Mouse (Mus musculus): ENCODE measurements around the gene Syt3. TPM values are rescaled to one million over a fixed set of nuclear protein-coding genes. Genes with fewer than 3 reads are reported as not detected.

The Syt3 gene
- polyA plus RNA-seq, 1 experiment from 2014 or later: 0.59 TPM

- Histone ChIP-seq H3K27me3 (ENCODE audit: control insufficient read depth, insufficient read depth, low read length) (peaks cover 72% of the 10 kb centered on the region), H3K4me3 (ENCODE audit: low read depth, low read length) (no peak overlapping the region)
Measured at GRCm38 (mm10) chr7:44341714-44342113, 42.2 kb upstream of the Syt3 start.

DNA sequence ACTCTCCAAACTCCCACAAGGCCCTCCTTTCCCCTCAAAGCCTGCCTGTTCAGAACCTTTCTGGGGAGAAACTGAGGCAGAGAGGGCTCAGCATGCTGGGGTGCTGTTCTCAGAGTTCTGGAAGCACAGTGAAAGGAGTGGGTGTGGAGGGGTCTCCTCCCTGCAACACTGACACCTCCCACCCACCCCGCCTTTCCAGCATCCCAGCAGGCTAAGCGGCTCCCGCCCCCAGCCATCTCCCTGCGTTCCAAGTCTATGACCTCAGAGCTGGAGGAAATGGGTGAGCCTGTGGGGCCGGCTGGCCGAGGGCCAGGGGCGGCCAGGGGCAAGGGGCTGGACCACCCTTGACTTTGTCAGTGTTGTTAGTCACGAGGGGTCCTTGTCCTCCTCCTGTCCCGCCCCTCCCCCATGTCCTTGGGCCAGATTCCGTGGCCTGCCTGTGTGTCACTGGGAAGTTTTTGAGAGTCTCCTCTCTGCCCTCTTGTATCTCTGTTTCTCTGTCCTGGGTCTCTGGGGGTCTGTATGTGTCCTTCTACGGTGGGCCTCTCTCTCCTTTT, 40.4 kb upstream of the Syt3 start:
- Histone ChIP-seq H3K4me1 (ENCODE audit: control insufficient read depth, insufficient read depth, low read length) (peaks cover 5% of the 10 kb centered on the region; the same call in 1 of the 2 replicates), H3K27ac (ENCODE audit: low read depth, low read length) (no peak overlapping the region), H3K27me3 (ENCODE audit: control insufficient read depth, insufficient read depth, low read length) (peaks cover 56% of the 10 kb centered on the region), H3K4me3 (ENCODE audit: low read depth, low read length) (no peak overlapping the region), H3K9me3 (replicated peaks; ENCODE audit: control insufficient read depth, low read length) (no peaks in the 10 kb centered on the region), H3K4me2 (no peak overlapping the region; the same call in 1 of the 2 replicates), H3K36me3 (ENCODE audit: control insufficient read depth, insufficient read depth, low read length) (no peaks in the 10 kb centered on the region), H3K9ac (ENCODE audit: low read depth, low read length) (peak overlapping the region; percentile 10; the same call in 1 of the 2 replicates)
- 10% methylated on average over 11 of the region's 11 CpGs for WGBS (ENCODE audit: insufficient replicate concordance)
- ATAC-seq (replicated peaks; ENCODE audit: insufficient number of reproducible peaks, low FRiP score, low TSS enrichment): peak; percentile 28; the same call in 1 of the 2 replicates

More at GRCm38 (mm10) chr7:44341714-44342113, 42.2 kb upstream of the Syt3 start:
- ATAC-seq (replicated peaks; ENCODE audit: insufficient number of reproducible peaks, low FRiP score, low TSS enrichment): no peak
- no peaks in the 10 kb centered on the region for H3K9me3 ChIP-seq (replicated peaks; ENCODE audit: control insufficient read depth, low read length)
- H3K36me3 ChIP-seq (ENCODE audit: control insufficient read depth, insufficient read depth, low read length): no peaks in the 10 kb centered on the region
- no peak overlapping the region for H3K9ac ChIP-seq (ENCODE audit: low read depth, low read length)
- H3K4me2 ChIP-seq: no peak overlapping the region
- no peak overlapping the region for H3K27ac ChIP-seq (ENCODE audit: low read depth, low read length)
- 64% methylated on average over 5 of the region's 5 CpGs for WGBS (ENCODE audit: insufficient replicate concordance)
- peaks cover 5% of the 10 kb centered on the region; the same call in 1 of the 2 replicates for H3K4me1 ChIP-seq (ENCODE audit: control insufficient read depth, insufficient read depth, low read length)

- Histone ChIP-seq H3K4me1 (ENCODE audit: control insufficient read depth, insufficient read depth, low read length) (peaks cover 5% of the 10 kb centered on the region; the same call in 1 of the 2 replicates), H3K4me3 (ENCODE audit: low read depth, low read length) (no peak overlapping the region), H3K36me3 (ENCODE audit: control insufficient read depth, insufficient read depth, low read length) (no peaks in the 10 kb centered on the region), H3K9me3 (replicated peaks; ENCODE audit: control insufficient read depth, low read length) (no peaks in the 10 kb centered on the region), H3K4me2 (no peak overlapping the region), H3K9ac (ENCODE audit: low read depth, low read length) (no peak overlapping the region), H3K27me3 (ENCODE audit: control insufficient read depth, insufficient read depth, low read length) (peaks cover 54% of the 10 kb centered on the region), H3K27ac (ENCODE audit: low read depth, low read length) (no peak overlapping the region)
- 56% methylated on average over 12 of the region's 12 CpGs for WGBS (ENCODE audit: insufficient replicate concordance)
- no peak for ATAC-seq (replicated peaks; ENCODE audit: insufficient number of reproducible peaks, low FRiP score, low TSS enrichment)
Measured at GRCm38 (mm10) chr7:44344622-44345021, 39.3 kb upstream of the Syt3 start.

DNA sequence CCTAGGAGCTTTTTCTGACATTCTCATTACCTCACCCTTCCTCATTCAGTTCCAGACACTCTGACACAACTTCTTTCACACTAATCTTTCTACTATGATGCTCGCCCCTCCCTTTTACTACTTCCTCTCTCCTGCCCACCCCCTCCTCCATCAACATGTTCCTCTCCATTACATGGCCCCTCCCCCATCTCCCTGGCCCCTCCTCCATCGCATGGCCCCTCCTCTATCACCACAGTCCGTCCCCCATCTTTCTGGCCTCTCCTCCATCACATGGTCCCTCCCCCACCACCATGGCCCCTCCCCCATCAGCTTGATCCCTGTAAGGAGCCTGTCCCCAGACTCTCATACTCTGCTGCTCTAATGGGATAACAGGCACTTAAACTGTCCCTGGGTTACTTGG, 34.9 kb upstream of the Syt3 start:
- no peaks in the 10 kb centered on the region for H3K36me3 ChIP-seq (ENCODE audit: control insufficient read depth, insufficient read depth, low read length)
- H3K4me2 ChIP-seq: no peak overlapping the region
- no peaks in the 10 kb centered on the region for H3K9me3 ChIP-seq (replicated peaks; ENCODE audit: control insufficient read depth, low read length)
- H3K4me1 ChIP-seq (ENCODE audit: control insufficient read depth, insufficient read depth, low read length): peaks cover 12% of the 10 kb centered on the region
- no peak overlapping the region for H3K4me3 ChIP-seq (ENCODE audit: low read depth, low read length)
- no peak overlapping the region for H3K27ac ChIP-seq (ENCODE audit: low read depth, low read length)
- peaks cover 63% of the 10 kb centered on the region for H3K27me3 ChIP-seq (ENCODE audit: control insufficient read depth, insufficient read depth, low read length)
- no peak for ATAC-seq (replicated peaks; ENCODE audit: insufficient number of reproducible peaks, low FRiP score, low TSS enrichment)
- H3K9ac ChIP-seq (ENCODE audit: low read depth, low read length): no peak overlapping the region
- WGBS (ENCODE audit: insufficient replicate concordance): 15% methylated on average over 3 of the region's 3 CpGs

DNA sequence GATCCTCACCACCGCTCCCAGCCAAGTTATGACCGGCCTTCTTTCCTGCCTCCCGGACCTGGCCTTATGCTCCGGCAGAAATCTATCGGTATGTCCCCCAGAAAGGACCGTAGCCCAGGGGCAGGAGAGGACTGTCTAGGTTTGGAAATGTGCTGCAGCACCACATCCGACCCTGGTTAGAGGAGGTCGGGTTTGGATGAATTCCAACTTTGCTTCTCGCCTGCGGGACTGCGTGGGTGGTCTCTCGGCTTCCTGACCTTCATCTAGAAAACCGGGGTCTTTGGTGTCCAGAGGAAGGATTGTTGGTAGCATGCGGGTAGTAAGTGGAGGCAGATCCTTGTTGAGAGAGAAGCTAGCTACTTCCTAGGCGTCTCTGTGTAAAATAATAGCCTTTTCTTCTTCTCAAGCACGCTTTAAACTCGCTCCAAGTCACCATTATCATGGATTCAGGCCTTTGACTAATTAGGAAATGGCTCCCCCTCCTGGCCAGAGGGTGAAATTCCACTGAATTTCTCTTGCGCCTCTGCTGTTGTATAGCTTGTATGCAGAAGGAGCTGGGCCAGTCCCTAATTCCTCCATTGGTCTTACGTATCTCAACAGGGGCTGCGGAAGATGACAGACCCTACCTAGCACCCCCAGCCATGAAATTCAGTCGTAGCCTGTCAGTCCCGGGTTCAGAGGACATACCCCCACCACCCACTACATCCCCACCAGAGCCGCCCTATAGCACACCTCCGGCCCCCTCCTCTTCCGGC, 32.8 kb upstream of the Syt3 start:
- H3K4me1 ChIP-seq (ENCODE audit: control insufficient read depth, insufficient read depth, low read length): peaks cover 12% of the 10 kb centered on the region
- peak overlapping the region; percentile 49 for H3K4me2 ChIP-seq
- peak overlapping the region; percentile 0; the same call in 1 of the 2 replicates for H3K9ac ChIP-seq (ENCODE audit: low read depth, low read length)
- no peaks in the 10 kb centered on the region for H3K36me3 ChIP-seq (ENCODE audit: control insufficient read depth, insufficient read depth, low read length)
- H3K27me3 ChIP-seq (ENCODE audit: control insufficient read depth, insufficient read depth, low read length): peaks cover 71% of the 10 kb centered on the region
- peak overlapping the region; percentile 25 for H3K4me3 ChIP-seq (ENCODE audit: low read depth, low read length)
- H3K9me3 ChIP-seq (replicated peaks; ENCODE audit: control insufficient read depth, low read length): no peaks in the 10 kb centered on the region
- H3K27ac ChIP-seq (ENCODE audit: low read depth, low read length): no peak overlapping the region
- 6% methylated on average over 25 of the region's 25 CpGs for WGBS (ENCODE audit: insufficient replicate concordance)
- no peak for ATAC-seq (replicated peaks; ENCODE audit: insufficient number of reproducible peaks, low FRiP score, low TSS enrichment)

GRCm38 (mm10) chr7:44351881-44352749, 31.8 kb upstream of the Syt3 start:
- H3K4me1 ChIP-seq (ENCODE audit: control insufficient read depth, insufficient read depth, low read length): peaks cover 18% of the 10 kb centered on the region
- H3K27ac ChIP-seq (ENCODE audit: low read depth, low read length): no peak overlapping the region
- H3K27me3 ChIP-seq (ENCODE audit: control insufficient read depth, insufficient read depth, low read length): peaks cover 79% of the 10 kb centered on the region
- H3K9ac ChIP-seq (ENCODE audit: low read depth, low read length): no peak overlapping the region
- no peaks in the 10 kb centered on the region for H3K36me3 ChIP-seq (ENCODE audit: control insufficient read depth, insufficient read depth, low read length)
- peak overlapping the region; percentile 53; the same call in 1 of the 2 replicates for H3K4me2 ChIP-seq
- WGBS (ENCODE audit: insufficient replicate concordance): 5% methylated on average over 71 of the region's 71 CpGs
- no peaks in the 10 kb centered on the region for H3K9me3 ChIP-seq (replicated peaks; ENCODE audit: control insufficient read depth, low read length)
- ATAC-seq (replicated peaks; ENCODE audit: insufficient number of reproducible peaks, low FRiP score, low TSS enrichment): no peak
- peak overlapping the region; percentile 22; the same call in 1 of the 2 replicates for H3K4me3 ChIP-seq (ENCODE audit: low read depth, low read length)

GRCm38 (mm10) chr7:44352750-44353600, 30.9 kb upstream of the Syt3 start:
- Histone ChIP-seq H3K4me1 (ENCODE audit: control insufficient read depth, insufficient read depth, low read length) (peaks cover 24% of the 10 kb centered on the region), H3K36me3 (ENCODE audit: control insufficient read depth, insufficient read depth, low read length) (no peaks in the 10 kb centered on the region), H3K27ac (ENCODE audit: low read depth, low read length) (no peak overlapping the region), H3K9ac (ENCODE audit: low read depth, low read length) (no peak overlapping the region), H3K27me3 (ENCODE audit: control insufficient read depth, insufficient read depth, low read length) (peaks cover 86% of the 10 kb centered on the region), H3K4me2 (peak overlapping the region; percentile 53), H3K4me3 (ENCODE audit: low read depth, low read length) (peak overlapping the region; percentile 22), H3K9me3 (replicated peaks; ENCODE audit: control insufficient read depth, low read length) (no peaks in the 10 kb centered on the region)
- no peak for ATAC-seq (replicated peaks; ENCODE audit: insufficient number of reproducible peaks, low FRiP score, low TSS enrichment)
- 2% methylated on average over 65 of the region's 71 CpGs for WGBS (ENCODE audit: insufficient replicate concordance)
